ENCODE assay signal across 8 mouse cellular contexts in the genomic region with DNA sequence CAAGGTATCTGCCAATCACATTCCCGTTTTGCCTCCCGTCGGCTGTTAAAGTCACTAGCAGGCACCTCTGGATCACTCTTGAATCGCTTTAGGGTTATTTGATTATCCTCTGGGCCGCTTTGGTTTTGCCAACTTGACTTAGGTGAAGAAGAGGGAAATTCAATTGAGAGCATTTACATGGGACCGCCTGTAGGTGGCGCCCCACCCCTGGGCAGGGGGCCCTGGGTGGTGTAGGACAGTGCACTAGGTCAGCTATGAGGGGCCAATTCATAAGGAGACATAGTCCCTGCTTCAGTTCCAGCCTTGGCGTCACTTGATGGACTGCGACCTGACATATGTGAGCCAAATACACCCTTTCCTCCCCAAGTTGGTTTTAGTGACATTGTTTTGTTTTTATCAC. TPM values are rescaled to one million over a fixed set of nuclear protein-coding genes. Genes with fewer than 3 reads are reported as not detected.
DNase-seq lines count a peak whose midpoint lies in the region; ATAC-seq and TF ChIP-seq lines count a peak whose summit lies in the region.

No protein-coding gene starts in this region.

- no peak for TF ChIP-seq POLR2A in lung, adult 2 months (IDR thresholded peaks at IDR 0.05; ENCODE audit: borderline replicate concordance, extremely low read depth, low read depth, low read length)
- TF ChIP-seq POLR2A in testis, adult 2 months (IDR thresholded peaks at IDR 0.05; ENCODE audit: control insufficient read depth, low read depth, low read length), result no peak

- H3K27ac ChIP-seq in intestine, embryonic 14.5 days (ENCODE audit: low read depth), result no peak overlapping the region
- no peak overlapping the region for H3K27ac ChIP-seq in intestine, embryonic 16.5 days (ENCODE audit: low read length)
- H3K27ac ChIP-seq in testis, adult 2 months (ENCODE audit: control insufficient read depth, insufficient read depth, low read depth, low read length), result no peak overlapping the region

- ATAC-seq in intestine, embryonic 14.5 days (replicated peaks; ENCODE audit: low FRiP score, low TSS enrichment, low read depth), result no peak
- no peak for ATAC-seq in intestine, embryonic 16.5 days

- no peaks in the 10 kb centered on the region for H3K27me3 ChIP-seq in intestine, embryonic 14.5 days (replicated peaks; ENCODE audit: control insufficient read depth, insufficient read depth, low read length)
- H3K27me3 ChIP-seq in intestine, embryonic 16.5 days (replicated peaks; ENCODE audit: control insufficient read depth, insufficient read depth, low read length), result no peaks in the 10 kb centered on the region
- no peaks in the 10 kb centered on the region for H3K27me3 ChIP-seq in testis, adult 2 months (ENCODE audit: control insufficient read depth, insufficient read depth, low read length)

- DNase-seq in intestine, embryonic 14.5 days (ENCODE audit: low spot score), result peak; percentile 63
- DNase-seq in CD8-positive naive resting alpha-beta T cell, adult 2 months (ENCODE audit: low read depth in 2 of 2, low spot score in 2 of 2), result peak; percentile 57 to 63
- DNase-seq in adrenal gland, postnatal 25 days, result peak; percentile 72
- peak; percentile 56 for DNase-seq in lung, adult 2 months
- DNase-seq in frontal cortex, postnatal 14 days (ENCODE audit: low spot score in 2 of 2), result no peak
- no peak for DNase-seq in cerebellum, adult 11 months

- WGBS in intestine, embryonic 14.5 days, result 53% methylated on average over 9 of the region's 9 CpGs
- WGBS in intestine, embryonic 16.5 days, result 45% methylated on average over 9 of the region's 9 CpGs
- 33% methylated on average over 9 of the region's 9 CpGs for WGBS in lung, adult 2 months

- no peaks in the 10 kb centered on the region for H3K9me3 ChIP-seq in intestine, embryonic 14.5 days (ENCODE audit: control insufficient read depth, low read length)
- H3K9me3 ChIP-seq in intestine, embryonic 16.5 days (ENCODE audit: control insufficient read depth, low read length), result no peaks in the 10 kb centered on the region

- H3K9ac ChIP-seq in intestine, embryonic 14.5 days (ENCODE audit: low read length), result no peak overlapping the region
- H3K9ac ChIP-seq in intestine, embryonic 16.5 days (ENCODE audit: low read depth, low read length), result no peak overlapping the region

- no peak overlapping the region for H3K4me3 ChIP-seq in intestine, embryonic 14.5 days (ENCODE audit: low read depth, low read length)
- no peak overlapping the region for H3K4me3 ChIP-seq in intestine, embryonic 16.5 days (ENCODE audit: low read length)
- no peak overlapping the region for H3K4me3 ChIP-seq in lung, adult 2 months (replicated peaks; ENCODE audit: extremely low read depth, low read depth, low read length)
- no peak overlapping the region for H3K4me3 ChIP-seq in testis, adult 2 months (ENCODE audit: control insufficient read depth, low read depth, low read length)

- H3K36me3 ChIP-seq in intestine, embryonic 14.5 days (ENCODE audit: control insufficient read depth, insufficient read depth, low read length), result no peaks in the 10 kb centered on the region
- no peaks in the 10 kb centered on the region for H3K36me3 ChIP-seq in intestine, embryonic 16.5 days (ENCODE audit: control insufficient read depth, insufficient read depth, low read length)
- no peaks in the 10 kb centered on the region for H3K36me3 ChIP-seq in testis, adult 2 months (ENCODE audit: control insufficient read depth, insufficient read depth, low read length)

- H3K4me1 ChIP-seq in intestine, embryonic 14.5 days (replicated peaks; ENCODE audit: control insufficient read depth, insufficient read depth, low read length), result no peaks in the 10 kb centered on the region
- no peaks in the 10 kb centered on the region for H3K4me1 ChIP-seq in intestine, embryonic 16.5 days (ENCODE audit: control insufficient read depth, insufficient read depth, low read length)
- H3K4me1 ChIP-seq in lung, adult 2 months (ENCODE audit: control insufficient read depth, insufficient read depth, low read length), result no peaks in the 10 kb centered on the region; the same call in 1 of the 2 replicates
- peaks cover 4% of the 10 kb centered on the region for H3K4me1 ChIP-seq in testis, adult 2 months (ENCODE audit: control insufficient read depth, insufficient read depth, low read length)

- no peak overlapping the region for H3K4me2 ChIP-seq in intestine, embryonic 14.5 days (ENCODE audit: low read length)
- no peak overlapping the region for H3K4me2 ChIP-seq in intestine, embryonic 16.5 days (ENCODE audit: low read depth, low read length)

- peak; percentile 79 for TF ChIP-seq CTCF in lung, adult 2 months (IDR thresholded peaks at IDR 0.05; ENCODE audit: insufficient read depth, low read length)
- TF ChIP-seq CTCF in testis, adult 2 months (IDR thresholded peaks at IDR 0.05; ENCODE audit: control insufficient read depth, insufficient read depth, insufficient replicate concordance, low read depth, low read length), result peak; percentile 94

RNA-seq across cellular contexts. Expression of a gene that starts 10.0 kb away (rescaled TPM):
- 4.9 and 5.7 TPM in 2 replicates for polyA plus RNA-seq in intestine, embryonic 14.5 days (2014; fragmentation: Nextera tagmentation; extraction: Ambion mirVana)
- polyA plus RNA-seq in intestine, embryonic 16.5 days (2015; fragmentation: Nextera tagmentation; extraction: Ambion mirVana), result 3.0 and 3.6 TPM in 2 replicates
- 22.4 and 27.6 TPM in 2 replicates for total RNA-seq in adrenal gland, postnatal 25 days (2021)
- polyA plus RNA-seq in lung, adult 2 months (2012; rRNA removed), result 19.8 and 24.8 TPM in 2 replicates
- 8.3 and 10.3 TPM in 2 replicates for polyA plus RNA-seq in testis, adult 2 months (2012; rRNA removed)

RNA-seq across cellular contexts. Expression of a gene that starts 10.1 kb away (rescaled TPM):
- 6.8 and 7.5 TPM in 2 replicates for polyA plus RNA-seq in intestine, embryonic 14.5 days (2014; fragmentation: Nextera tagmentation; extraction: Ambion mirVana)
- 4.9 and 5.8 TPM in 2 replicates for polyA plus RNA-seq in intestine, embryonic 16.5 days (2015; fragmentation: Nextera tagmentation; extraction: Ambion mirVana)
- 6.1 and 7.4 TPM in 2 replicates for total RNA-seq in adrenal gland, postnatal 25 days (2021)
- 4.2 and 4.9 TPM in 2 replicates for polyA plus RNA-seq in lung, adult 2 months (2012; rRNA removed)
- polyA plus RNA-seq in testis, adult 2 months (2012; rRNA removed), result 0.84 and 1.3 TPM in 2 replicates

Comparison
In these comparisons a context has a peak if more than half of its experiments do, and no peak if none do; other contexts are left out.
1. DNase-seq: peak in intestine, embryonic 14.5 days (single experiment), CD8-positive naive resting alpha-beta T cell, adult 2 months (2 of 2), adrenal gland, postnatal 25 days (single experiment) and lung, adult 2 months (single experiment); none in frontal cortex, postnatal 14 days (0 of 2) and cerebellum, adult 11 months (single experiment).